Mouse (Mus musculus) cortical plate, adult 2 months (tissue): ENCODE data around the gene Itga8. TPM values are rescaled to one million over a fixed set of nuclear protein-coding genes. Genes with fewer than 3 reads are reported as not detected.
A peak's percentile ranks its signal among the peaks of the same experiment; 100 is the strongest.

Experiments
- H3K27ac ChIP-seq: fragments of 200-500 bp; 2 replicates; pipeline ENCODE4 v1.5.1; 2012; ENCODE audit warnings: low read length, control low read depth, inconsistent platforms; ENCODE audit not compliant: insufficient read depth
- H3K4me1 ChIP-seq: fragments of 200-500 bp; 2 replicates; pipeline ENCODE4 v1.6.1; 2011; ENCODE audit warnings: low read length; ENCODE audit not compliant: control insufficient read depth, insufficient read depth
- H3K4me3 ChIP-seq: fragments of 200-500 bp; 2 replicates; pipeline ENCODE4 v1.5.1; 2011; ENCODE audit warnings: mild to moderate bottlenecking, low read length, control low read depth; ENCODE audit not compliant: insufficient read depth
- CTCF ChIP-seq: fragments of 200-500 bp; IDR thresholded peaks from 2 replicates; pipeline ENCODE4 v1.5.1; 2011; ENCODE audit warnings: mild to moderate bottlenecking, control low read depth, low read length; ENCODE audit not compliant: insufficient read depth; ENCODE audit errors: extremely low read depth
- POLR2A ChIP-seq: fragments of 200-500 bp; IDR thresholded peaks from 2 replicates; pipeline ENCODE4 v1.6.1; 2011; ENCODE audit warnings: mild to moderate bottlenecking, low read length, control low read depth; ENCODE audit not compliant: insufficient read depth; ENCODE audit errors: extremely low read depth
- polyA plus RNA-seq: library from polyadenylated mRNA; depleted of rRNA; stranded (reverse); fragments of >200 nt; gene quantifications from 2 replicates; pipeline ENCODE4 v1.2.3, GENCODE M21; 2012; rRNA removed

Gene Itga8
- polyA plus RNA-seq: 5.0 and 6.1 TPM in 2 replicates

GRCm38 (mm10) chr2:12301431-12302170 is at the start of gene Itga8:
Itga8 (minus strand) TSS chr2:12301922.
- H3K4me1 ChIP-seq: no peaks in the 10 kb centered on the region; the same call in 1 of the 2 replicates
- TF ChIP-seq CTCF (peak; percentile 63), POLR2A (no peak)
- H3K27ac ChIP-seq: no peak within 1 kb of the TSS
- H3K4me3 ChIP-seq: peak within 1 kb of the TSS; percentile 51

GRCm38 (mm10) chr2:12348914-12349313 is 47.2 kb upstream of the Itga8 start:
- no peak overlapping the region for H3K27ac ChIP-seq
- no peak overlapping the region for H3K4me3 ChIP-seq
- H3K4me1 ChIP-seq: no peaks in the 10 kb centered on the region
- TF ChIP-seq POLR2A (no peak), CTCF (no peak)

GRCm38 (mm10) chr2:12331962-12332361 is 30.2 kb upstream of the Itga8 start:
- no peaks in the 10 kb centered on the region for H3K4me1 ChIP-seq
- H3K27ac ChIP-seq: no peak overlapping the region
- no peak for TF ChIP-seq POLR2A
- no peak for TF ChIP-seq CTCF
- H3K4me3 ChIP-seq: no peak overlapping the region

GRCm38 (mm10) chr2:12329620-12330019 is 27.9 kb upstream of the Itga8 start:
- no peak overlapping the region for H3K4me3 ChIP-seq
- no peaks in the 10 kb centered on the region for H3K4me1 ChIP-seq
- no peak overlapping the region for H3K27ac ChIP-seq
- no peak for TF ChIP-seq CTCF
- TF ChIP-seq POLR2A: no peak

GRCm38 (mm10) chr2:12329068-12329407 is 27.3 kb upstream of the Itga8 start:
- no peaks in the 10 kb centered on the region for H3K4me1 ChIP-seq
- no peak overlapping the region for H3K27ac ChIP-seq
- no peak overlapping the region for H3K4me3 ChIP-seq
- TF ChIP-seq POLR2A: no peak
- TF ChIP-seq CTCF: no peak

GRCm38 (mm10) chr2:12328355-12329067 is 26.8 kb upstream of the Itga8 start:
- no peak overlapping the region for H3K4me3 ChIP-seq
- H3K27ac ChIP-seq: no peak overlapping the region
- no peaks in the 10 kb centered on the region for H3K4me1 ChIP-seq
- no peak for TF ChIP-seq POLR2A
- no peak for TF ChIP-seq CTCF

- TF ChIP-seq POLR2A (no peak), CTCF (no peak)
- H3K4me3 ChIP-seq: no peak overlapping the region
- H3K27ac ChIP-seq: no peak overlapping the region
- H3K4me1 ChIP-seq: no peaks in the 10 kb centered on the region
These were observed 26.1 kb upstream of the Itga8 start for GRCm38 (mm10) chr2:12327691-12328354.

GRCm38 (mm10) chr2:12327216-12327615 is 25.5 kb upstream of the Itga8 start:
- no peak for TF ChIP-seq CTCF
- no peak for TF ChIP-seq POLR2A
- no peak overlapping the region for H3K4me3 ChIP-seq
- H3K27ac ChIP-seq: no peak overlapping the region
- no peaks in the 10 kb centered on the region for H3K4me1 ChIP-seq

- Histone ChIP-seq H3K4me1 (no peaks in the 10 kb centered on the region), H3K27ac (no peak overlapping the region), H3K4me3 (no peak overlapping the region)
- TF ChIP-seq CTCF: no peak
- TF ChIP-seq POLR2A: no peak
These were observed 24.1 kb upstream of the Itga8 start for GRCm38 (mm10) chr2:12325868-12326267.
